Mouse (Mus musculus) ZHBTc4 (cell line): Measurements from ENCODE around the gene Atp6v0a4.

Source experiments
- DNase-seq: peaks from one replicate; pipeline ENCODE4 v3.0.0-alpha.2; 2011; ENCODE audit warnings: low read depth, low spot score

The Atp6v0a4 gene

DNA sequence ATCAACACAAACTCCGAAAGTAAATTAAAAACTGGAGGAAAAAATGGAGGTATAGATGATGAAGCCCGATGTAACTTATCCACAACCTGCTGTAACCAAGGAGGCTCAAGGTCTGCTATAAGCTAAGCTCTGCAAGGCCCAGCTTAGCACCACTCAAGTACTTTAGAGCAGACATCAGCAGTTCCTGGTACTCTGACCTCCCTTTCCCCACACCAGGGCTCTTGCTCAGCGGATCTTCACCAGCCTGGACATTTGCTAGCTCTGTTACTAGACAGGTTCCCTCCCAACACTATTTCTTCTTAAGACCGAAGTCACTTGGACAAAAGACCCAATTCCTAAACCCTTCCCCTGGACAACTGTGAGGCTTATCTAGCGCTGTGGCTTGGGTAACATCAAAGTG, 496 bp upstream of the Atp6v0a4 start:
- no peak for DNase-seq

DNA sequence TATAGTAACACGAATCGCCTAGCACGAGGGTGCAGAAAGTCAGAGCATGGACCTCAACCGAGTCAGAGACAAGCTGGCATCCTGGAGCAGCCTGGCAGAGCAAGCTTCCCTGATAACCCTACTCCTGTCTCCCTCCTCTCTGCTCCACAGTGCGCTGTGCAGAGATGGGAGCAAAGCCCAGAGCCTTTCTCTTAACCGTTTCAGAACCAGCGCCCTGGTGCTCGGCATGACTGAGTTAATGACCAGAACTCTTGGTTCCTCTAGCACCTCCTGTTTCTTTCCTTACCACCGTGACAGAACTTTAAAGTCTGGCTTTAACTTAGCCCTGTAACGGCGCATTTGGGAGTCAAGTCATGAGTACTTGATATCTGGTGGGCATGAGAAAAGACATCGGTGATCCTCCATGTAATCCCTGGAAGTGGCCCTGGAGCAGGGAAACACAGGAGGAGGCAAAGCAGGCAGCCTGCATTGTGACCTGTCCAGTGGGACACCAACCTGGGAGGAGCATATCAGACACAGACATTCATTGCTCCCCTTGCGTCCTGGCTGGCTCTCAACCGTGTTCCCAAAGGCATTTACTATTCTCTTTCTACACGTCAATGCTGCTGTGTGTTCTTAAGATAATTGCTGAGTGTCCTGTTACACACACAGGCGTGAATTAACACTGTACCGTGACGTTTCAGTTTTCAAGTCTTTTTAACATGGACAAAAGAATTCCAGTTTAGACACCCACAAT, 747 bp downstream of the Atp6v0a4 start:
- no peak for DNase-seq

GRCm38 (mm10) chr6:38122791-38123190, 1.6 kb downstream of the Atp6v0a4 start:
- no peak for DNase-seq

DNA sequence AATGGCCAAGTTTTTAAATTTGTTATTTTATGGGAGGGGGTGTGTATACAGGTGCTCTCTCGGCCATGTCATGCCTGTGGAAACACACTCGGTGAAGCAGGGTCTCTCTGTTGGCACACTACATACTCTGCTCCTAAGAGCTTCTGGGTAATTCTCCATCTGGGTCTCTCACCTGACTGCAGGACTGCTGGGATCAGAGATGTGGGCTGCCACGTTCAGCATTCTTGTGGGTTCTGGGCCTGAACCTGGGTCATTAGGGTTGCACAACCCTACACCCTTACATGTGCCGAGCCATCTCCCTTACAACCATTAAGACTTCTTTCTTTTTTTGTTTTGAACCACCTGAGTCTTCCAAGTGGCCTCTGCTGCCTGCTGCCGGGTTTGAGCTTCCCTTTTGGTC, 2.5 kb downstream of the Atp6v0a4 start:
- DNase-seq, result no peak

- DNase-seq, result no peak
Observed at GRCm38 (mm10) chr6:38120681-38121371, 3.6 kb downstream of the Atp6v0a4 start.

- DNase-seq, result no peak
Observed at GRCm38 (mm10) chr6:38118341-38118740, 6.0 kb downstream of the Atp6v0a4 start.

- DNase-seq, result no peak
Observed at GRCm38 (mm10) chr6:38116107-38116770, 8.1 kb downstream of the Atp6v0a4 start.

DNA sequence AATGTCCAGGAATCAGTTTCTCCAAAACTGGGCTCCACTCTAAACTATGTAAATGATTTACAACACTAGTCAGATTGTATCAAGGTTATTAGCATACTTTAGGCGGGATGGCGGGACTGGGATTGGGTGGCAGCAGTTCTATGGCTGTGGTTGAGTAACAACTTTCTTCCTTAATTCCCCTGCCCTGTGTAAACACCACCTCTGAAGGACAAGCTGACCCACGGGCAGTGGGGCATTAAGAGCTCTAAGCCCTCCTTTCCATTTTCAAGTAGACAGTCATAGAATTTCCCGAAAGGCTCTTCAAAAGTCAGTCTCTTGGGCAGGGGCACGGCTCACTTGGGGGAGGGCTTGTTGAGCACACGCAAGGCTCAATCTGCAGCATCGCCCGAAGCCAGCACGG, 13.5 kb downstream of the Atp6v0a4 start:
- no peak for DNase-seq

DNA sequence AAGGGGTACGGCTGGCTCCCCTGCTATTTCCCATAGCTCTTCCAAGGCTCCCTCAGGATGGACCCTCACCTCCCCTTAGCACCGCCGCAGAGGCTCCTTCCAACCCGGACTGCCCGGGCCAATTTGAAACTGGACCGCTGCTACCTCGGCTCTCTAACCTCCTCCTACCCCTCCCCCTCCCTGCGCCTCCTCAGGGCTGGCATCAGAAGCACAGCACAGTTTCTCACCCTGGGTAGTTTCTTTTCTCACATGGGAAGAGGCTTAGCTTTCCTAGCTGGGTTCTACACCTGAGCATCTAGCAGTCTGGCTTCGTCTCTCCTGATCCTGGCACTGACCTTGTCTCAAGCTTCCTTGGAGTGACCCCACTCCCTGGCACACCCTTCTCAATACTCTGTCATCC, 14.5 kb downstream of the Atp6v0a4 start:
- DNase-seq, result no peak

GRCm38 (mm10) chr6:38109160-38109795, 15.1 kb downstream of the Atp6v0a4 start, which contains the start of gene Tmem213:
Gene Tmem213, plus strand, starts transcription at chr6:38109255.
- no peak for DNase-seq

DNA sequence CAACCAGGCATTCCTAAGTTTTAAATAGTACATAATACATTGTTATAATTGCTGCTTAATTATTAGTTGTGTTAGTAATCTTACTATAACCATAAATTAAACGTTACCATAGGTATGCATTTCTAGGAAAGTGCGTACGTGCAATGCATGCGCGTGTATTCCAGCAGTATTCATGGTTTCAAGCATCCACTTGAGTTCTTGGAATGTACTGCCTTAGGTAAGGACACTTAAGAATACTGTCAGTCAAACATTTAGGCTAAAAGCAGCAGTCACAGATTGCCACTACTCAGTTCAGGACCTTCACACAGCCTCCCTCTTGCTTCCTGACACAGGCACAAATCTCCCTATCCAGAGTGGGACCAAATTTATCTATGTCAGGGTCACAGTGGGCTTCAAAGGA, 15.9 kb downstream of the Atp6v0a4 start:
- no peak for DNase-seq

GRCm38 (mm10) chr6:38105924-38106323, 18.5 kb downstream of the Atp6v0a4 start:
- no peak for DNase-seq

DNA sequence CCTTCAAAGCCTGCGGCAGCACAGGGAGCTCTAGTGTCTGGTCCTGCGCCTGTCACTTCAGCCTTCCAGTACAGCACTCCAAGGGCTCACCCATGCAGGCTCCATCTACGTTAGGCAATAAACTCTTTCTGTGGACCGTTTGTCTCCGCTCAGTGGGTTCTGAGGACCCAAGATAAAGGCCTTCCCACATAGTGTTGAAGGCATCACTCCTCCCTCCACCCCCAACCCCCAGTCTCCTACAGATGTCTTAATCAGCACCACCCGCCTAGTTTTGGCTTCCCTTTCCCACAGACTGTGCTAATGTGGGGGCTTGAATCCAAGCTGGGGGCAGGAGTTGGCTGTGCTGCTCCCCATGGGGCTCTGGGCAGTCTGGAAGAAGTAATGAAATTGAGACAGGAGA, 20.6 kb downstream of the Atp6v0a4 start:
- DNase-seq, result no peak

GRCm38 (mm10) chr6:38102216-38102795, 22.1 kb downstream of the Atp6v0a4 start:
- DNase-seq, result no peak

DNA sequence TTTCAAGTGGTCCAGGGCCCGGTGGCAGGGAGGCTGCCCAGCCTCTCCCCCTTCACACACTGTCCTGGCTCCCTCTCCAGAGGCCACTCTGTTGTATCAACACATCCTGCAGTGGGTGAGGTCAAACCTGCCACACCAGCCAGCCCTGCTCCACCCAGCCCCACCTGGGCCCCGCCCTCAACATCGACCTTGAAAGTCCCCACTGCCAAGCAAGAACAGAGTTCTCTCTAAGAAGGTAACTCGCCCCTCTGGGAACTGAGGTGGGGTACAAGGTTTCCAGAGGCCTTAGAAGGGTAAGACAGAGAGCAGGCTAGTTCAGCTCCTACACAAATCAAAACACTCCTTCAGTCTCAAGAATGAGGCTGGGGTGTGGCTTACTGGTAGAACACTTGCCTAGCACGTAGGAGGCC, 27.4 kb downstream of the Atp6v0a4 start:
- DNase-seq, result peak; percentile 49

GRCm38 (mm10) chr6:38094701-38095100, 29.7 kb downstream of the Atp6v0a4 start:
- DNase-seq, result no peak

DNA sequence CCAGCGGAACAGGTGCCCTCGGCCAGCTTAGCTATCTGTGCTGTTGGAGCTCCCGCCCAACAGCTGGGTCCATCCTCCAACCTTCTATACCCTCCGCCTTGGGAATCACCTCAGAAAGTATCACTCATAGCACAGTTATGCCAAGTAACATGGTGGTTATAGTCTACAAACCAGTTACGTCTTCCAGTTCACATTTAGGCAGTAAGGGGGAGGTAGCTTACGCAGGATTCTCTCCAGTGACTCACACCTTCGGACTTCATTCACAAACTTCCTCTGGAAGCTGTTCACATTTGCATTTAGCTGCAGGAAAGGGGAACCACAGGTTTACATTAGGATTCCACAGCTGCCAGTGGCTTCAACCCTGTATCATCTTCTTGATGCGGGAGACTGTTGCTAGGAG, 31.8 kb downstream of the Atp6v0a4 start:
- DNase-seq, result no peak

GRCm38 (mm10) chr6:38087242-38088026, 37.0 kb downstream of the Atp6v0a4 start:
- peak; percentile 40 for DNase-seq

DNA sequence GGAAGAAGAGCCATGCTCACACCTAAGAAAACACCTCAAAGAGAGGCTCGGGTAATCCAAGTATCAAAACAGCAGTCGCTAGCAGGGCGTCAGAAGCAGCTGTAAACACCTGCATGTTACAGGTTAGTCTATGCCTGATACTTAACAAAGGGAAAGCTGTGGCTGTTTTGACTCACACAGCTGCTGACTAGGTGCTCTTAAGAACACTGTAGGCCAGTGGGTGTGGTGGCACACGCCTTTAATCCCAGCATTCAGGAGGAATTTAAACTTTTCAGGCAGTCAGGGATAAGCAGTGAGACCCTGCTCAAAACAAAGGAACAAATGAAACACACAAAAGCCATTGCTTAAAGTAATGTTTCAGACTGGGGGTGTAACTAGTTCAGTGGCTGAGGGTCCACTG, 41.2 kb downstream of the Atp6v0a4 start:
- peak; percentile 79 for DNase-seq

DNA sequence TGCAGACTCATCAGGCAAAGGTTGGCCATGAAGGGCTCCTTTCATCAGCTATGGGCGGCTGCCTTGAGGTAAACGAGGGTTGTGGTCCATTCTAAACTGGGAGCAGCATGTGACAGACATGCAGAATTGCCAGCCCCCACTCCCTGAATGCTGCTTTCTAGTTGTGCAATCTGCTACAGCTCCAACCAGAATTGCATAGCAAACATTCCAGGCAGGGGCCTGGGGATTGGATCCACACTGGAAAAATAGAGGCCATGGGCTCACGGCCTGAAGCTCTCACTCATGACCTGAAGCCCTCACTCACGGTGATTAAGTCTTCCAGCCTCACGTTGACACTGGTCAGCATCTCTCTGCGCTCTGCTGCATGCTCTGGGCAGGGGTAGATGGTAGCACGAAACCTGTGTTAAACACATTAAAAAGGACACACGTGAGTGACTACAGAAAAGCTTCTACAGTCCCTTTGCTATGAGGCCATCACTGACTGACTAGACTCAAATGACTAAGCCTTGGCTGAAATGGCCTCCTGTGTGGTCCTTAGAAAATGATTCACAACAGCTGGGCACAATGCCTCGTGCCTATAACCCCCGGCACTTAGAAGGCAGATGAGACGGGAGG, 42.6 kb downstream of the Atp6v0a4 start:
- DNase-seq, result no peak

- DNase-seq, result no peak
Observed at GRCm38 (mm10) chr6:38080364-38080763, 44.0 kb downstream of the Atp6v0a4 start.
